Mouse (Mus musculus): ENCODE data around the gene Tmem79.
"Not testable (repeated sequence)": the region's sequence is repeated elsewhere in the genome, so short reads cannot be mapped to it uniquely, and the experiment has no call there.

Tmem79 gene

GRCm38 (mm10) chr3:88354396-88355165 lies 18.6 kb upstream of the Tmem79 start:
- in situ Hi-C loops (cut with MboI, MseI) = loop anchor here in 1 of 2 experiments (10.0 kb wide), 1 partner anchor 340 kb away; no protein-coding TSS in a partner anchor

DNA sequence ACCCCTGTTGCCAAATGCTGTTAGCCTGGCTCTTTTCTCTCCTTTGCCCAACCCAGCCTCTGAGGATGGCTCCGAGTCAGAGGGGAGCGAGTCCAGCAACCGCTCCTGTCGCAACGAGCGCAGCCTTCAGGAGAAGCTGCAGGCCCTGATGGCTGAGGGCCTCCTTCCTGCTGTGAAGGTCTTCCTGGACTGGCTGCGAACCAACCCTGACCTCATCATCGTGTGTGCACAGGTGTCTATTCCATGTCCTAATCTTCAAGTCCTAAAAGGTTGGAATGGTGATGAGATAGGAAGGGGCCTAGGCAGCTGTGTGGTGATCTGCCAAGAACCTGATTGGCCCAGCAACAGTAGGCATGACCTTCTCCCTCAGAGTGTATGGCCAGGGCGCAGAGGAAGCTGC lies 17.0 kb upstream of the Tmem79 start:
- in situ Hi-C loops (cut with MboI, MseI) = loop anchor here in 1 of 2 experiments (10.0 kb wide), 1 partner anchor 342 kb away; no protein-coding TSS in a partner anchor

- in situ Hi-C loops (cut with MboI, MseI) = loop anchor here in 1 of 2 experiments (10.0 kb wide), 1 partner anchor 344 kb away; no protein-coding TSS in a partner anchor
Observed at GRCm38 (mm10) chr3:88350732-88351131, 14.8 kb upstream of the Tmem79 start.

DNA sequence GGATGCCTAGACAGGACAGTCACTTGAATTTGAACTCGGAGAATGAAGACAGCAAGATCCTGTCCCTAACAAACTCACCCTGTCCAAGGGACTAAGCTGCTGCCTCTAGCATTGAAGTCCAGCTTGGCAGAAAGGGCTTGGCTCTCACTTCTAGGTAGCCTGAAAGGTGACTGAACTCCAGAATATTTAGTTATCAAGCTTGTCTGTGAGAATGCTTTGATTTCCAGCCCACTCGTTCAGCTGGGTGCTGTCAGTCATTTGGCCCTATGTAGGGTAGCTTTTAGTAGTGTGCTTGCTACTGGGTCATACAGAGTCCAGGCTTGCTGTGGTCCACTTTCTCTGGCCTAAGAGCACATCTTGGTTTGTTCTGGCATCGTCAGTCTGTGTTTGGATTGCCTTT lies 3.1 kb upstream of the Tmem79 start:
- in situ Hi-C loops (cut with MboI, MseI) = no loop called here

- in situ Hi-C loops (cut with MboI, MseI) = no loop called here
Observed at GRCm38 (mm10) chr3:88338316-88338715, 2.4 kb upstream of the Tmem79 start.

GRCm38 (mm10) chr3:88337367-88338020 lies 1.5 kb upstream of the Tmem79 start:
- in situ Hi-C loops (cut with MboI, MseI) = no loop called here

DNA sequence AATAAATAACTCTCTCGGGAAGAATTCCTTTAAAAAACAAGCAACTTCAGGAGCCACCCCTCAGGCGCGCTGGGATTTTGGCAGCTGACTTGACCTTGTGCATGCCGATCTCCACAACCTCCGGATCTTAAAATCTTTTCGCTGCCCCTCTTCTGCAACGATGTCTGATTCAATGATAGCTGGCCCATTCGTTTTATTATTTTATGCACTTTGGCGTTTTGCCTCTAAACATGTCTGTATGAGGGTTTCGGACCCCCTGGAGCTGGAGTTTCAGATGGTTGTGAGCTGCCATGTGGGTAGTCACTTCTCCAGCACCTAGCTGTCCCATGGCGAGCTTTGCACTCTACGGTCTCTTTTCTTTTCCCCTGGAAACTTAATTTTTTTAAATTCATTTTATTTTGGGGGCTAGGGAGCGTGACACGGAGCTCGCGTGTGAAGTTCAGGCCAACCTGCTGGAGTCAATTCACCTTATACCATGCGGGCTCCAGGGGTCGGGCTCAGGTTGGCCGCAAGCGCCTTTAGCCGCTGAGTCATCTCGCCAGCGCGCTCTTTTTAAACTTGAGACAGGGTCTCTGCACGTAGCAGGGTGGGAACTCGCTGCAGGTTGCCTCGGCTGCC lies 403 bp downstream of the Tmem79 start:
- in situ Hi-C loops (cut with MboI, MseI) = no loop called here

GRCm38 (mm10) chr3:88334902-88335435 lies 979 bp downstream of the Tmem79 start:
- in situ Hi-C loops (cut with MboI, MseI) = loop anchor here in 1 of 2 experiments (5.0 kb wide), 1 partner anchor 38 kb away; the partner anchor contains the start of genes Cct3 and Tsacc

DNA sequence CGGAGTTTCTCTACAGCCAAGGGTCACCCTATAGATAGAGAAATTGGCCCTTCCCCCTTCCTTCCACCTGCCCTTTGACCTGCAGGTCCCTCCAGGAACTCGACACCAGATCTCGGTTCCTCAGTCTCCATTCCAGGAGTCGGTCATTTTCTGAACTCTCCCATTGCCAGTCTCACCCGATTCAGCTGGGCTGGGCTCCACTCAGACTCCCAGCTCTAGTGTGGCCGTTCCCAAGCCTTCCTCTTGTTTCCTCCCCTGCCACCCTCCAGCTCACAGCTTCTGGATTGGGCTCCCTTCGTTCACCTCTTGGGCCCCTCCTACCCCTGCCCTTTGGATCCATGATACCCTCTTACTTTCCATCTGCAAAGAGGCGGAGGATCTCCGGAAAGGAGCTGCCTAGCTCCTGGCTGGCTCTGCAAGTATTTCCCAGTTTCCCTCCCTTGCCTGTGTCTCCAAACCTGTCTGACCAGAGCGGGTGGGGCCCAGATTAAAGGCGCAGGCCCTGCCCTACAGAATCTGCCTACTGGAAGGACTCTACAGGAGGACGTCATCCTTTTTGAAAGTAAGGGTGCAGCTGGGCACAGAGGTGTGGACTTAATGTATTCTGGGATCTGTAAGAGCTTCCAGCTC lies 1.8 kb downstream of the Tmem79 start:
- in situ Hi-C loops (cut with MboI, MseI) = loop anchor here in 1 of 2 experiments (5.0 kb wide), 1 partner anchor 37 kb away; the partner anchor contains the start of genes Cct3 and Tsacc

DNA sequence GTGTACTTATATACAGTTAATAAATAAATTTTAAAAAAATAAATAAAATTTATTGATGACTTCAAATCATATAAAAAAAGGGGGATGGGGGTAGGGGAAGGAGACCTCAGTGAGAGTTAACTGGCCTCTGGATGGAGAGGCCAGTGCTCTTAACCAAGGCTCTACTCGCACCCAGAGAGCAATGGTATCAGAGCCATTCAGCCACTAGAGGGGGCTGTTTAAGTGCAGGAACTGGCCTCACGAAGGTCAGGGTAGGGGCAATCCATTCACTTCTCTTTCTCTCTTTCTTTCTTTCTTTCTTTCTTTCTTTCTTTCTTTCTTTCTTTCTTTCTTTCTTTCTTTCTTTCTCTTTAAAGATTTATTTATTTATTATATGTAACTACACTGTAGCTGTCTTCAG lies 4.7 kb downstream of the Tmem79 start:
- in situ Hi-C loops (cut with MboI, MseI) = loop anchor here in 1 of 2 experiments (5.0 kb wide), 1 partner anchor 34 kb away; the partner anchor contains the start of genes Cct3 and Tsacc

DNA sequence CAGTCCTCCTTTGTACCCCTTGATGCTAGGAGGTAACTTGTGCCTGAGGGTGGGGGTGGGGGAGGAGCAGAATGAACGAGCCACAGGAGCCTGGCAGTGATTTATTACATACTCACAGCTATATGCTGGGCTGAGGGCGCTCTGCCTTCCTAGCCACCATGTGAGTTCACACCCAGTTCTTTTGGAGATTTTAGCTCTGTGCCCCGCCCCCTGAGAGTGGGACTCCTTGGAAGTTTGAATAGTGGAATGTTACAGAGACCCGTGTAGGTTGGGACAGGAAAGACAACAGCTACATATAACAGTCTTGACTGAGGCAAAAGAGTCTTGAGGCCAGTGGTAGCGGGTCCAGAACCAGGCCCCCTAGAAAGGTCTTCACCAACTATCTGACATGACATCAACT lies 7.0 kb downstream of the Tmem79 start:
- in situ Hi-C loops (cut with MboI, MseI) = no loop called here

DNA sequence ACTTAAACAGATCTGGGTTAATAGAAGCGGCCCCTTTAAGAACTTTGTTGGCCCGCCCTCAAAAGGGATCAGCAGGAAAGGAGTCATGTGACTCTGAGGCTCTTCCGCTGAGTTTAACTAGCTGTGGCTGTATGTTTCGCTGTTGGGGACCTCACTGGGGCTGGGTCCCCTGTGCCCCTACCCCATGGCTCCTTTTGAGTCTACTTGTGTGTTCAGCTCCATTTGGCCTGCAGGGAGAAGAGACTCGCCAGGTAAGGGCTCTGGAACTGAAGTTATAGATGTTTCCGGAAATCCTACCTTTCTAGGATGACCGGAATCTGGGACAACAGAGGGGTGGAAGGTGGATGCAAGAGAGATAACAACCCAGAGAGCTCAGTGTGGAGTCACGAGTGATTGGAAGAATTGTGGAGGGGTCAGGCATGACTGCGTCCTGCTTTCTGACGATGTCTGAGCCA lies 11.0 kb downstream of the Tmem79 start, which contains the start of gene Glmp:
Gene Glmp (plus strand): TSS at position 73 of the 455 bp plus-strand sequence.
- in situ Hi-C loops (cut with MboI, MseI) = loop anchor here in 1 of 2 experiments (25.0 kb wide), 1 partner anchor 737 kb away; no protein-coding TSS in a partner anchor

DNA sequence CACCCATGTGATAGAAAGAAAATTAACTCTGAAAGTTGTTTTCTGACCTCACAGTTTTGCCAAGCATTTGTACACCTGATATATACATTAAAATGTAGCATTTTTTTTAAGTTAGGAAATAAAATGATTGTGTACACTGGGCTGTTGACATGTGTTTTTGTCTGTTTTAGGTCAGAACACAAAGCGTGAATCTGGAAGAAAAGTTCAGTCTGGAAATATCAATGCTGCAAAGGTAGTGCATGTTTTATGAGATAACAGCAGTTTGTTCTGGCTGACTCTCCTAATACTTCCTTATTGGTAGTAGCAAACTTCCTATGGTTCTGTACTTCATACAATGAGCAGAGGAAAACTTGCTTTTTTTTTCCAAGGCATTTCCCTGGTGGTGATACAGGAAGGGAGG lies 36.8 kb downstream of the Tmem79 start:
- in situ Hi-C loops (cut with MboI, MseI) = loop anchor here in 1 of 2 experiments (5.0 kb wide), 1 partner anchor 33 kb away; no protein-coding TSS in a partner anchor

DNA sequence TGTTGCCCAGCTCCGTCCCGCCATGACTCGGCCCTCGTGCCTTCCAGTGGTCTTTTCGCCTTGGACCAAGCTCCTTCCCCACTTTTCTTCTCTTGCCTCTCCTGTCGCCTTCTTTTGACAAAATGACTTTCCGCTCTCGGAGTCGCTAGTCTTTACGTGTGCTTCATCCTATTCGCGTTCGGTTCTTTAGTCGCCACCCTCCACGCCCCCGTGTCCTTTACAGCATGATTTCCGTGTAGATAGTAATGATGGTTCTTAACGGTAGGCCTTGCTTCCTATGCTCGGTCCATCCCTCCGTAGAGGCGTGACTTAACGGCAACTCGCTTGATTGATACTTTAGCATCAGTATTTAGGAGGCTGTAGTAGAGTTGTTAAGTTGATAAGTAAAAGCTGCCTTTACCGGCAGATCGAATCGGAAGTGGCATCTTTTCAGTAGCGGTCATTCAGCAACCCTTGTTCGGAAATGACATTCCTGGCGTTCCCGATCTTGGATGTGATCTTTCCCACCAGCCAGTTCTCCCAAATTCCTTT lies 38.6 kb downstream of the Tmem79 start:
- in situ Hi-C loops (cut with MboI, MseI) = loop anchor here in 1 of 2 experiments (5.0 kb wide), 1 partner anchor 35 kb away; no protein-coding TSS in a partner anchor

DNA sequence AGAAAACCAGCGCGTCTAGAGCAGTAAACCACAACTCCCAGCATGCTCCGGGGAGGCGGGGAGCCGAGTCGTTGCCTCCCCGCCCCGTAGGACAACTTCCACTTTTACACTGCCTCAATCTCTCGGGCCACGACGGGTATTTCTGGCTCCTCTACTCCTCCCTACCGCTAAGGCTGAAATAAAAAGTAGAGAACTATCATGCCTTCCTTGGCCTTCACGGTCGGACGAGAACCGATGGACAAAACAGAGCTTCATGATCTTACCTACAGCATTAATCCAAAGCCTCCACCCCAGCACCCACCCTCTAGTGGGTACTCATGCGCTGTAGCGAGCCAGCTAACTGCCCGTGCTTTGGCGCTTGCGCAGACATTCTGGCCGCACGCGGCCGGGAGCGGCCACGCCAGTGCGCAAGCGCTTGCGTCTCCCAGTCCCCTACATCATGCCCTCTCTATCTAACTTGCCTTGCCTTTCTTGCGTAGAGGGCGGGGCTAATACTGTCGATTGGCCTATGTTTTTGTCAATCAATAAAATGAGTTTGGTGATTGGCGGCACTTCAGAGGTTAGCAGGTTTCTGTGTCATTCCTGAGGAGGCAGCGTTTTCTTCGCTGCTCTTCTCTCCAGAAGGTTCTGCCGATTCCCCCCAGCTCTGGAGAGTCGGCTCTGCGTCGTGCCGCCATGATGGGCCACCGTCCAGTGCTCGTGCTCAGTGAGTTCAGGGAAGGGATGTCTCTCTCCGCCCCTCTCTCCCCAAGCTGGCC lies 39.2 kb downstream of the Tmem79 start, which contains the start of the genes Tsacc and Cct3:
Gene Tsacc (minus strand): TSS at position 439 of the 758 bp plus-strand sequence.
Gene Cct3 (plus strand): TSS at position 556 of the 758 bp plus-strand sequence.
- in situ Hi-C loops (cut with MboI, MseI) = loop anchor here in 1 of 2 experiments (5.0 kb wide), 1 partner anchor 36 kb away; no protein-coding TSS in a partner anchor

GRCm38 (mm10) chr3:88296110-88296560 lies 39.8 kb downstream of the Tmem79 start:
- in situ Hi-C loops (cut with MboI, MseI) = loop anchor here in 1 of 2 experiments (5.0 kb wide), 1 partner anchor 36 kb away; no protein-coding TSS in a partner anchor

- in situ Hi-C loops (cut with MboI, MseI) = loop anchor here in 1 of 2 experiments (5.0 kb wide), 1 partner anchor 37 kb away; no protein-coding TSS in a partner anchor
Observed at GRCm38 (mm10) chr3:88295272-88295671, 40.7 kb downstream of the Tmem79 start.

DNA sequence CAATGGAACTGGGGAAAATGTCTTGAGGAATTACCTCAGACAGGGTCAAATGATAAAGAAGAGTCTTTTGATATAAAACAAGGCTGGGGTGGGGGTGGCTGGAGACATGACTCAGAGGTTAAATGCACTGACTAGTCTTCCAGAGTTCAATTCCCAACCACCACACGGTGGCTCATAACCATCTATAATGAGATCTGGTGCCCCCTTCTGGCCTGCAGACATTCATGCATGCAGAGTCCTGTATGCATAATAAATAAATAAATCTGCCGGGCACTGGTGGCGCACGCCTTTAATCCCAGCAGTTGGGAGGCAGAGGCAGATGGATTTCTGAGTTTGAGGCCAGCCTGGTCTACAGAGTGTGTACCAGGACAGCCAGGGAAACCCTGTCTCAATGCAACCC lies 44.0 kb downstream of the Tmem79 start:
- in situ Hi-C loops (cut with MboI, MseI) = no loop called here

GRCm38 (mm10) chr3:88288133-88288713 lies 47.7 kb downstream of the Tmem79 start:
- in situ Hi-C loops (cut with MboI, MseI) = not testable (repeated sequence)

All from T-helper 17 cell (primary cell).